Mouse (Mus musculus) liver, embryonic 11.5 days (tissue): ENCODE measurements at regions not wholly inside any gene's neighbourhood (a gene's known extent, or its start where the extent isn't known, plus 50 kb on each side); places are given as distances from the start of the nearest gene placed in this dataset.

Experiments used
- ATAC-seq: fragments of 200-750 bp; cut with Nextera tagmentation; replicated peaks from 2 replicates; pipeline ENCODE4 v1.8.0; 2017; ENCODE audit warnings: moderate number of reproducible peaks, mild to moderate bottlenecking, moderate TSS enrichment, moderate library complexity; ENCODE audit not compliant: low FRiP score
- DNase-seq: peaks from one replicate; pipeline ENCODE4 v3.0.0-alpha.2; 2017; ENCODE audit warnings: low spot score
- H3K27ac ChIP-seq: fragments of 300-500 bp; sonication (generic); 2 replicates; pipeline ENCODE4 v1.5.1; 2014; ENCODE audit warnings: mild to moderate bottlenecking, low read depth, low read length, control low read depth
- H3K27me3 ChIP-seq: fragments of 300-500 bp; sonication (generic); replicated peaks from 2 replicates; pipeline ENCODE4 v1.6.1; 2014; ENCODE audit warnings: low read length, mixed read lengths; ENCODE audit not compliant: control insufficient read depth, insufficient read depth
- H3K36me3 ChIP-seq: fragments of 300-500 bp; sonication (generic); 2 replicates; pipeline ENCODE4 v1.6.1; 2014; ENCODE audit warnings: mild to moderate bottlenecking, low read length, moderate library complexity, mixed read lengths; ENCODE audit not compliant: control insufficient read depth, insufficient read depth
- H3K4me1 ChIP-seq: fragments of 300-500 bp; sonication (generic); replicated peaks from 2 replicates; pipeline ENCODE4 v1.6.1; 2014; ENCODE audit warnings: low read length, mixed read lengths; ENCODE audit not compliant: control insufficient read depth, insufficient read depth
- H3K4me2 ChIP-seq: fragments of 300-500 bp; sonication (generic); 2 replicates; pipeline ENCODE4 v1.6.1; 2014; ENCODE audit warnings: mild to moderate bottlenecking, control low read depth, moderate library complexity
- H3K4me3 ChIP-seq: fragments of 300-500 bp; sonication (generic); 2 replicates; pipeline ENCODE4 v1.5.1; 2014; ENCODE audit warnings: low read depth, low read length, control low read depth
- H3K9ac ChIP-seq: fragments of 300-500 bp; sonication (generic); 2 replicates; pipeline ENCODE4 v1.6.1; 2014; ENCODE audit warnings: low read depth, low read length, control low read depth
- H3K9me3 ChIP-seq: fragments of 300-500 bp; sonication (generic); 2 replicates; pipeline ENCODE4 v1.6.1; 2016; ENCODE audit warnings: low read length, inconsistent platforms, mixed read lengths; ENCODE audit not compliant: control insufficient read depth
- WGBS: fragments of 180-500 bp; shearing (Covaris S2); extraction: QIAGEN DNeasy Blood & Tissue Kit; methylation state at CpG from one replicate; pipeline ENCODE4 v1.1.7; 2014; 5-methylcytosine and 5-hydroxymethylcytosine counted together

DNA sequence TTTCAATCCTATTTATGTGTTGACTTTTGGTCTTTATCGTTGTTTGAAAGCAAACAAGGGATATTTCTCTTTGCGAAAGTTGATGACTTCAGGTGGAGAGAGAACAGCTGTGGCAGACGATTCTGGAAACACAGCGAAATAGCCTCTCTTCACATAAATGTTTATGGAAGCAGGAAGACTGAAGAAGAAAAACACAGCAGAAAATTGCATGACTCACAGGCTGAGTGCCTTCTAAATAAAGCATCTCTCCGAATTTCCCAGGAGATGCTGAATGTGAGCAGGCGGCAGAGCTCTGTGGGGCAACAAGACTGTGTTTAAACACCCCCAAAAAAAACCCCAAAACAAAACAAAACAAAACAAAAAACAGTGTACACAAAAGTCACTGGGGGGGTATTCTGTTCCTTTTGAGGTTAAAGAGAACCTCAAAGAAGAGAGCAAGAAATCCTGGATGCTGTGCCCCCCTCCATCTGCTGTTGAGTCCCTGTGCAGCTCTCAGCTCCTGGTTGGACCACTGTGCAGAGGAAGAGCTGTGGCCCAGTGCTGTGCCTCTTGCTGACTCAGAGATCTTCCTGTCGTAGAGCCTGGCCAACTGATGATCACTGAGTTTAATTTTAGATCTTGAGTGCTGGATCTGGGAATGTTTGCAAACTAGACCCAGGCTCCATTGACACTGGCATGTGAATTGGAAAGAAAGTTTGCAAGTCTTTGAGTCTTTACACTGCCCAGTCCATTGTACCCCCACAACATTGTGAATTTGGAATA is 126.6 kb upstream of the Runx1 start:
- Histone ChIP-seq H3K4me1 (no peaks in the 10 kb centered on the region), H3K9me3 (no peaks in the 10 kb centered on the region), H3K36me3 (no peaks in the 10 kb centered on the region), H3K9ac (no peak overlapping the region), H3K27ac (no peak overlapping the region), H3K4me2 (no peak overlapping the region), H3K27me3 (no peaks in the 10 kb centered on the region), H3K4me3 (no peak overlapping the region)
- no peak for ATAC-seq
- WGBS: 72% methylated on average over 7 of the region's 7 CpGs
- no peak for DNase-seq

- no peak overlapping the region for H3K4me3 ChIP-seq
- WGBS: 89% methylated on average over 6 of the region's 6 CpGs
- H3K27ac ChIP-seq: no peak overlapping the region
- no peaks in the 10 kb centered on the region for H3K36me3 ChIP-seq
- H3K4me1 ChIP-seq: no peaks in the 10 kb centered on the region
- H3K27me3 ChIP-seq: no peaks in the 10 kb centered on the region
- no peaks in the 10 kb centered on the region for H3K9me3 ChIP-seq
- no peak for DNase-seq
- H3K9ac ChIP-seq: no peak overlapping the region
- ATAC-seq: no peak
- no peak overlapping the region for H3K4me2 ChIP-seq
These were observed 125.6 kb upstream of the Runx1 start for GRCm38 (mm10) chr16:92951516-92951915.

- Histone ChIP-seq H3K4me2 (no peak overlapping the region), H3K27ac (no peak overlapping the region), H3K9ac (no peak overlapping the region), H3K4me1 (no peaks in the 10 kb centered on the region), H3K27me3 (no peaks in the 10 kb centered on the region), H3K4me3 (no peak overlapping the region), H3K9me3 (no peaks in the 10 kb centered on the region), H3K36me3 (no peaks in the 10 kb centered on the region)
- ATAC-seq: no peak
- no peak for DNase-seq
- 91% methylated on average over 13 of the region's 13 CpGs for WGBS
These were observed 122.5 kb upstream of the Runx1 start for GRCm38 (mm10) chr16:92948494-92948893.

GRCm38 (mm10) chr16:92946554-92946953 is 120.6 kb upstream of the Runx1 start:
- ATAC-seq: no peak
- no peaks in the 10 kb centered on the region for H3K36me3 ChIP-seq

DNA sequence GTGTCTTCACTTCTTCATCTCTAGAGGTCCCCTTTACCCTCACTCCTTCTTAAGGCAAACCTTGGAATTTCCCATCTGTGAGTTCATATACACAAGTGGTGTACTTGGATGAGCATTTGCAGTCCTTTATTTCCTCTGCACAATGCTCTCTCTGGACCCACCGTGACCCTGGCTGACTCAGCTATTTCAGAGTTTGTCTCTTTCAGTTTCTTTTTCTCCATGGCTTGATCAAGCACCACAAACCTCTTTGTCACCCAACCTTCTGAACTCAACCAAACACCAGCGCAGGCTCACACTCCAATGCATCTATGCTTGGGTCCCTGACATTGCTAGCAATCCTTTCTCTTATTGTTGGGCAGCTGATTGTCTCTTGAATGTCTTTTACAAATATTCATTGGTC is 118.0 kb upstream of the Runx1 start:
- Histone ChIP-seq H3K4me3 (no peak overlapping the region), H3K27ac (no peak overlapping the region), H3K36me3 (no peaks in the 10 kb centered on the region), H3K9ac (no peak overlapping the region), H3K27me3 (no peaks in the 10 kb centered on the region), H3K4me1 (no peaks in the 10 kb centered on the region), H3K4me2 (no peak overlapping the region), H3K9me3 (no peaks in the 10 kb centered on the region)
- DNase-seq (no peak), ATAC-seq (no peak)
- 62% methylated on average over 2 of the region's 2 CpGs for WGBS

More at GRCm38 (mm10) chr16:92946554-92946953, 120.6 kb upstream of the Runx1 start:
- Histone ChIP-seq H3K9me3 (no peaks in the 10 kb centered on the region), H3K4me2 (no peak overlapping the region), H3K4me3 (no peak overlapping the region), H3K4me1 (no peaks in the 10 kb centered on the region), H3K27me3 (no peaks in the 10 kb centered on the region), H3K9ac (no peak overlapping the region), H3K27ac (no peak overlapping the region)
- no peak for DNase-seq
- WGBS: 54% methylated on average over 4 of the region's 4 CpGs

- Histone ChIP-seq H3K4me3 (no peak overlapping the region), H3K36me3 (no peaks in the 10 kb centered on the region), H3K9me3 (no peaks in the 10 kb centered on the region), H3K27ac (no peak overlapping the region), H3K4me2 (no peak overlapping the region), H3K27me3 (no peaks in the 10 kb centered on the region), H3K4me1 (no peaks in the 10 kb centered on the region), H3K9ac (no peak overlapping the region)
- no peak for ATAC-seq
- no peak for DNase-seq
- WGBS: 59% methylated on average over 8 of the region's 8 CpGs
These were observed 113.7 kb upstream of the Runx1 start for GRCm38 (mm10) chr16:92939618-92940017.

GRCm38 (mm10) chr16:92935848-92936535 is 110.0 kb upstream of the Runx1 start:
- WGBS: 86% methylated on average over 2 of the region's 2 CpGs
- Histone ChIP-seq H3K27me3 (no peaks in the 10 kb centered on the region), H3K9ac (no peak overlapping the region), H3K4me2 (no peak overlapping the region), H3K9me3 (no peaks in the 10 kb centered on the region), H3K27ac (no peak overlapping the region), H3K4me3 (no peak overlapping the region), H3K4me1 (no peaks in the 10 kb centered on the region), H3K36me3 (no peaks in the 10 kb centered on the region)
- DNase-seq (no peak), ATAC-seq (no peak)

GRCm38 (mm10) chr16:92930103-92930502 is 104.2 kb upstream of the Runx1 start:
- Histone ChIP-seq H3K4me1 (no peaks in the 10 kb centered on the region), H3K27me3 (peaks cover 6% of the 10 kb centered on the region), H3K4me3 (no peak overlapping the region), H3K9ac (no peak overlapping the region), H3K4me2 (no peak overlapping the region), H3K27ac (no peak overlapping the region), H3K36me3 (no peaks in the 10 kb centered on the region), H3K9me3 (no peaks in the 10 kb centered on the region)
- 83% methylated on average over 4 of the region's 4 CpGs for WGBS
- DNase-seq: no peak
- no peak for ATAC-seq

DNA sequence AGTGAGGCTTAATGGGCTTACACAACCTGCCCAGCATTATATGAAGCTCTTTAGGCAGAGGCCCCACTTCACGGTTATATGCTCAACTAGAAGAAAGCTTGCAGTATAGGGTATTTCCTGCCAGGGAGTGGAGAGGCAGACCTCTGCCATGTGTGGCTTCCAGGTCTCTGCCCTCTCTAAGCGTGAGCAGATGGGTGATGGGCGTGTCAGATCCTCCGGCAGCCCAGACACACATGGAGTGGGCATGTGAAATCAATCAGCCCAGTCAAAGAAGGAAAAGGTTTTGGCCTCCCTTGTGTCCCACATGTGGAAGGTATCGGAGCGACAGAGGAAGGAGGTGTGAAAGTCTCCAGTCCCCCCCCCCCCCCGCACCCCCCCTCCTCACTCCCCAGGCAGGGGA is 102.3 kb upstream of the Runx1 start:
- WGBS: 61% methylated on average over 7 of the region's 7 CpGs
- H3K4me2 ChIP-seq: no peak overlapping the region
- H3K4me1 ChIP-seq: no peaks in the 10 kb centered on the region
- H3K9ac ChIP-seq: no peak overlapping the region
- no peak overlapping the region for H3K4me3 ChIP-seq
- H3K9me3 ChIP-seq: no peaks in the 10 kb centered on the region
- no peak for ATAC-seq
- DNase-seq: no peak
- H3K27ac ChIP-seq: no peak overlapping the region
- H3K27me3 ChIP-seq: peaks cover 6% of the 10 kb centered on the region
- H3K36me3 ChIP-seq: no peaks in the 10 kb centered on the region
